Mouse (Mus musculus): ENCODE measurements around the gene Cd151.

Gene Cd151

DNA sequence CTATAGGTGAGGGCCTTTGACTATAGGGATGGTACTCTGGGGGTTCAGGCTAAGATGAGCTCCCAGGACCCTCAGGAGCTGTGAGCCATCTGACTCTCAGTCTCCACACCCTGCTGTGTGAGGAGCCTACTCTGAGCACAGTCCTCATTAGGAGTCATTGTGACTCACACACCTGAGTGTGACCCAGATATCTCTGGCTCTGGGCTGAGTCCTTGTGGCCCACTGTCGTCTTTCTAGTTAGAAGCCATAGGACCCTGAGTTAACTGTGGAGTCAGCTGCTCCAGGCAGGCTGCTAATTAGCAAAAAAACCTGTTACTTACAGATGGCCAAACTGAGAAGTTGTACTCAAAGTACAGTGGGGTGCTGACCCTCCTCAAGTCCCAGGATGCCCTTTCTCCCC, 26.5 kb downstream of the Cd151 start:
- no peak for DNase-seq (ENCODE audit: low read depth, low spot score)

DNA sequence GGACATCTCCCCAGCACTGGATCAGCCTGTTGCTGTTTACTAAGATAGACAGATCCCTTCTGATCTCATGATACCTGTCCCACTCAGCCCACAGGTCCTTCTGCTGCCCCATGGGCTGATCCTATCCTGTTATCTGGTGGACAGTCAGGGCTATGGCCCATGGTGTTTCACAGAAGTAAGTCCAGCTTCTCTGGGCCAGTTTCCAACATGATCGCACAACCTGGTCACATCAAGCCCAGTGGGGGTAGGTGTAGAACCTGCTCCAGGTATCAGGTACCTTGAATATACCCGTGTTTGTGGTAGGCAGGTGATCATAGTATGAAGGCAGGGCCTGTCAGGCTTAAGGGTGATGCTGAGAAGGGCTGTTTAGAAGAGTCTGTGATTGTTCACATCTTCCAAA, 28.2 kb downstream of the Cd151 start:
- no peak for DNase-seq (ENCODE audit: low read depth, low spot score)

- DNase-seq (ENCODE audit: low read depth, low spot score): no peak
These were observed 28.7 kb downstream of the Cd151 start for GRCm38 (mm10) chr7:141495940-141496339.

GRCm38 (mm10) chr7:141497600-141497999, 30.4 kb downstream of the Cd151 start:
- no peak for DNase-seq (ENCODE audit: low read depth, low spot score)

DNA sequence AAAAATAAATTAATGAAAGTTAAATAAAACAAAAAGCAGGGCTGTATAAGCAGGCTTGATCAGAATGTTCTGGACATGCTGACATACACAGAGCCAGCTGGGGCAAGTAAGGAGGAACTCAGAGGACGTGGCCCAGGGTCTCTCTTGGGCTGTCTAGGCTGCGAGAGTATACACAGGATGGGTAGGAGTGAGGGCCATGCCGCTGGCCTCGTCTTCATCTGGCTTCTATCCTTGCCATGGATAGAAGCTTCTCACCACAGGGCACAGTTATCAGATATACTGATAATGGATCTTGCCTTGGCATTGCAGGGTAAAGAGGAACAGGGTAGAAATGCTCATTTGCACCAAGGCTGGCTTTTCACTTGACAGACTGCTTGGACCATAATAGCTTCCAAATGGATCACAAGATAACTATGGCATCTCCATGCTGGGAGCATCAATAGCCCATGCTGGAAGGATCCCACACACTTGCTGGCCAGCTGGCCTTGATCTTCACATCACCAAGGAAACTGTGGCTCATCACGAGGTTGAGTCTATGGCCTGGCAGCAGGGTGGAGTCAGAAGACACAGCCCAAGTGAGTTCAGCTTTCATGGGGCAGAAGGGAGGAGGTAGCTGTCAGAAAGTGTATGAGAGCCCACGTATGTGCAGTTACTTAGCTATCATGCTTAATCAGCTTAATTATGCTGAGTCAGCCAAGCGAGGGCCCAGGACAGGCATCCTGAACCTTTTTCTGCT, 34.8 kb downstream of the Cd151 start:
- DNase-seq (ENCODE audit: low read depth, low spot score): no peak

GRCm38 (mm10) chr7:141502556-141502905, 35.3 kb downstream of the Cd151 start:
- no peak for DNase-seq (ENCODE audit: low read depth, low spot score)

DNA sequence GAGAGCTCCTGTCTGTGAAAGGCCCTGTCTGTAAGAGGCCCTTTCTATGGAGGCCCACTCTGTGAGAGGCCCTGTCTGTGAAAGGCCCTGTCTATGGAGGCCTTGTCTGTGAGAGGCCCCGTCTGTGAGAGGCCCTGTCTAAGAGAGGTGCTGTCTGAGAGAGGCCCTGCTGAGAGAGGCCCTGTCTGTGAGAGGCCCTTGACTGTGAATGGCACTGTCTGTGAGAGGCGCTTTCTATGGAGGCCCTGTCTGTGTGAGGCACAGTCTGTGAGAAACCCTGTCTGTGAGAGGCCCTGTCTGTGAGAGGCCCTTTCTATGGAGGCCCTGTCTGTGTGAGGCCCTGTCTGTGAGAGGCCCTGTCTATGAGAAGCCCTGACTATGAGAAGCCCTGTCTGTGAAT, 39.1 kb downstream of the Cd151 start:
- no peak for DNase-seq (ENCODE audit: low read depth, low spot score)

GRCm38 (mm10) chr7:141508160-141508559, 41.0 kb downstream of the Cd151 start:
- no peak for DNase-seq (ENCODE audit: low read depth, low spot score)

DNA sequence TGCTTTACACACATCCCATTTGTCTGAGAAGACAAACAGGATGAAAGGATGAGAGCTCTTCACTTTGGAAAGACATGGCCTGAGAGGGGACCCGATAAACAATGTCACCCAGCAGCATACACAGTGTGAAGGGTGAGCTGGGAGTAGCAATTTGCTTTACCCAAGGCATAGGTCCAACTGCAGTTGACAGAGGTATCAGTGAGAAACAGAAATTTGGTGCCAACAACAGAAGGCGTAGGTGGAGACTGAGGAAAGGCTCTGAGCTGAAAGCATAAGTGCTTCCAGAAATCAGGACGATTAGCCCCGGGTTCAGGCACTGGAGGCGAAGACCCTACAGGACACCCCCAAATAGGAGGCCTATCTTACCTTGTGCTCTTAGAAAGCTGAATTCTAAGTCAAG, 43.0 kb downstream of the Cd151 start:
- no peak for DNase-seq (ENCODE audit: low read depth, low spot score)

DNA sequence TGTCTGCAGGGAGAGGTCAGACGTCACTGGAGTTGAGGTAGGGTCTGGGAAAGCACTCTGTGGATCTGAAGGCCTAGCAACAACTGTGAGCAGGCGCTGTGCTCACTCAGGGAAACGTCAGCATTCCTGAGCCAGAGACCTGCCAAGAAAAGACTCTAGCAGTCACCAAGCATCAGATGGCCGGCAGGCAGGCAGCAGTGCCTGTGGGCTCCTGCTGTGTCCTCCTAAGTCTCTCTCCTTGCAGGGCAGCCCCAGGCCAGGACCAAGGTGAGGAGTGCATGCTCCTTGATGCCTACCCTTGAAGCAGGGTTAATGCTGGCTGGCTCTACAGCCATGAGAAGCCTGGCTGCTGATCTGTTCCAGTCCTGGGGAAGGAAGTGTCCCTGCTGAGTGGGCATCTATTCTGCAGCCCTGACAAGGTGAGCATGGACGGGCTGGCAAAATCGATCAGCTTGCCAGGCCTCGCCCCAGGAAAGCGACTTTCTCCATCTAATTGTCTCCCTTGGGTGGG, 43.5 kb downstream of the Cd151 start:
- DNase-seq (ENCODE audit: low read depth, low spot score): no peak

DNA sequence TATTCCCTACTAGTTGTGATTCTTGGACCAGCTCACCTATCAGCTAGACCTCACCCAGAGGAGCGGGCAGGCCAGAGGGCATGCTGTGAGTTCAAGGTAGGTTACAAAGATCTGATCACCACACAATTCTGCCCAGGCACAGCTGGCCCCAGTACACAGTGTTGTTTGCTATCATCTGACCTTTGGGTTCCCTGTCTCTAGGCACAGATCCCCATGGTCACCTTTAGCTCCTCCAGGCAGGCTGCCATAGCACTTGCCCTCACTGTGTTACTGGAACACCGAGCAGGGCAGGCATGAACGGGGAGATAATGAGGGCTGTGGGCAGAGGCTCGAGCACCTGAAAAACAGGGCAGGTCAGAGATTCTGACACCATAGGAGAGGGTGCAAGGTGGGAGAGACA, 50.4 kb downstream of the Cd151 start:
- DNase-seq (ENCODE audit: low read depth, low spot score): no peak

DNA sequence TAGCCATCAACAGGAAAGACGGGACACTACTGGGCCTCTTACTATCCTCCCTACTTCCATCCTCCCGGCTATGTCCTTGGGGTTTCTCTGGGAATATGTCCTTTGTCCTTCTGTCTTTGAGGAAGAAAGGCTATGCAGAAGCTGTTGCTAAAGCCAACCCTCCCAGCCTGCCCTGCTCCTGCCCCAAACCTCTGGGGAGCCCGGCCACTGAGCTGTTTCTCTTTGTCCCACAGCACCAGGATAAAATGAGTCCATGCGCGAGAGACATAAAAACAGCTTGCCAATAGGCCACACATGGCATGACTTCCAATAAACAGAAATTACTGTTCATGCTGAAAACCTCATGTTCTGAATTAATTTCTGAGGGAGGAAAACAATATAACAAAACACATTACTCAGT, 51.1 kb downstream of the Cd151 start:
- DNase-seq (ENCODE audit: low read depth, low spot score): no peak

- no peak for DNase-seq (ENCODE audit: low read depth, low spot score)
These were observed 51.7 kb downstream of the Cd151 start for GRCm38 (mm10) chr7:141518926-141519325.

DNA sequence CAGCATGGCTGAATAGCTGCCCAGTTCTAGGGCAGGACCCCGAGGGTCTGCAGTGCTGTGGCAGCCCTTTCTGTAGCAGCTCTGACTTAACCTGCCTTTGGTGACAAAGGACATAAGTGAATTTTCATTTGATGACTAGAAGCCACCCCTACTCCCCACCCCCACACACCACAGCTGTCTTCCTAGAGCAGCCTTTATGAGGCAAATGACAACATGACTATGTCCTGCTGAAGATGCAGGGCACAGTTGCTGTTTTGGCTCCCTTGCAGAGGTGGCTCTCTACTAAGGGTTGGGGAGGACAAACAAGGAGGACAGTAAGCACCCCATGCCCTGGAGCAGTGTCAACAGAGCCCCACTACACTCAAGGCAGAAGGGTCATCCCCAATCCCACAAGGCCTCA, 52.6 kb downstream of the Cd151 start:
- no peak for DNase-seq (ENCODE audit: low read depth, low spot score)
